Mouse (Mus musculus): ENCODE results near the gene Scamp1. TPM values are rescaled to one million over a fixed set of nuclear protein-coding genes. Genes with fewer than 3 reads are reported as not detected.
A peak's percentile ranks its signal among the peaks of the same experiment; 100 is the strongest.

Scamp1 gene
- polyA plus RNA-seq, 1 experiment: 15.8 TPM

GRCm38 (mm10) chr13:94185631-94186030 is 100.0 kb downstream of the Scamp1 start:
- Histone ChIP-seq H3K4me3 (replicated peaks; ENCODE audit: control insufficient read depth, low read depth, low read length) (no peak overlapping the region), H3K4me1 (ENCODE audit: control insufficient read depth, insufficient read depth, low read length) (no peaks in the 10 kb centered on the region; the same call in 1 of the 2 replicates), H3K27ac (ENCODE audit: control insufficient read depth, insufficient read depth, low read depth, low read length, poor library complexity) (no peak overlapping the region)
- TF ChIP-seq CTCF (IDR thresholded peaks at IDR 0.05; ENCODE audit: control insufficient read depth, insufficient read depth, low read length): no peak
- TF ChIP-seq POLR2A (IDR thresholded peaks at IDR 0.05; ENCODE audit: borderline replicate concordance, control insufficient read depth, low read depth, low read length): no peak
- WGBS: 77% methylated on average over 5 of the region's 6 CpGs

- H3K4me1 ChIP-seq (ENCODE audit: control insufficient read depth, insufficient read depth, low read length): no peaks in the 10 kb centered on the region; the same call in 1 of the 2 replicates
- 50% methylated on average over 10 of the region's 10 CpGs for WGBS
- no peak overlapping the region for H3K27ac ChIP-seq (ENCODE audit: control insufficient read depth, insufficient read depth, low read depth, low read length, poor library complexity)
- H3K4me3 ChIP-seq (replicated peaks; ENCODE audit: control insufficient read depth, low read depth, low read length): no peak overlapping the region
- TF ChIP-seq POLR2A (IDR thresholded peaks at IDR 0.05; ENCODE audit: borderline replicate concordance, control insufficient read depth, low read depth, low read length): no peak
- TF ChIP-seq CTCF (IDR thresholded peaks at IDR 0.05; ENCODE audit: control insufficient read depth, insufficient read depth, low read length): no peak
Observed at GRCm38 (mm10) chr13:94184726-94185456, 100.8 kb downstream of the Scamp1 start.

DNA sequence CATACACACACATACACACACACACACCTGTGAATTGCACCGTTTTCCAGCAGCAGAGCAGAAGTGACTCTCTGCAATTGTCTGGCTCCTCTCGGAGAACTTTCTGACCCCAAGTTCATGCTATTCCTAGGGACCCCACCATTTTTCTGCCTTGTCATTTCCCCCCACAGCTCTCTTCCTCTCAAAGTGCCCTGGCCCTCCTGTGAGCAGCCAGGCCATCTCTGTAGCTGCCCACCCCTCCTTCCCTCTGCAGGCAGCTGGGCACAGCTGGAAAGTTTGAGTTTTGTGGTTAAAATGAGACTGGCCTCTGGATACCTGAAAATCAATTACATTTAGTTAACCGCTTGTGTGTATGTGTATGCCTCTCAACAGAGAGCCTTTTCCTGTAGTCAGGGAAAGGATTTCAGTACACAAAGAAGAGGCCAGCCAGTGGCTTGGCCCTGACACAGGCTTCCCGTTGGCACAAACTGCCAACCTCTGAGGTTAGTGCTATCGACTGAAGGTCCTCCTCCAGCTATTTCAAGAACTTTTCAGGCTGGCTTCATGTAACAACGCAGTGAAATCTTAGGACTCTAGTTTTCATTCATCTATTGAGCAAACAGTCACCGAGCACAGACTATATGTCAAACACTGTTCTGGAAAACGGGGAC is 102.2 kb downstream of the Scamp1 start:
- WGBS: 11% methylated on average over 8 of the region's 8 CpGs
- no peak overlapping the region for H3K27ac ChIP-seq (ENCODE audit: control insufficient read depth, insufficient read depth, low read depth, low read length, poor library complexity)
- H3K4me3 ChIP-seq (replicated peaks; ENCODE audit: control insufficient read depth, low read depth, low read length): no peak overlapping the region
- no peaks in the 10 kb centered on the region; the same call in 1 of the 2 replicates for H3K4me1 ChIP-seq (ENCODE audit: control insufficient read depth, insufficient read depth, low read length)
- TF ChIP-seq POLR2A (IDR thresholded peaks at IDR 0.05; ENCODE audit: borderline replicate concordance, control insufficient read depth, low read depth, low read length) (no peak), CTCF (IDR thresholded peaks at IDR 0.05; ENCODE audit: control insufficient read depth, insufficient read depth, low read length) (no peak)

- Histone ChIP-seq H3K4me3 (replicated peaks; ENCODE audit: control insufficient read depth, low read depth, low read length) (no peak overlapping the region), H3K4me1 (ENCODE audit: control insufficient read depth, insufficient read depth, low read length) (no peaks in the 10 kb centered on the region; the same call in 1 of the 2 replicates), H3K27ac (ENCODE audit: control insufficient read depth, insufficient read depth, low read depth, low read length, poor library complexity) (no peak overlapping the region)
- TF ChIP-seq POLR2A (IDR thresholded peaks at IDR 0.05; ENCODE audit: borderline replicate concordance, control insufficient read depth, low read depth, low read length) (no peak), CTCF (IDR thresholded peaks at IDR 0.05; ENCODE audit: control insufficient read depth, insufficient read depth, low read length) (no peak)
- 90% methylated on average over 5 of the region's 5 CpGs for WGBS
Observed at GRCm38 (mm10) chr13:94182026-94182425, 103.6 kb downstream of the Scamp1 start.

DNA sequence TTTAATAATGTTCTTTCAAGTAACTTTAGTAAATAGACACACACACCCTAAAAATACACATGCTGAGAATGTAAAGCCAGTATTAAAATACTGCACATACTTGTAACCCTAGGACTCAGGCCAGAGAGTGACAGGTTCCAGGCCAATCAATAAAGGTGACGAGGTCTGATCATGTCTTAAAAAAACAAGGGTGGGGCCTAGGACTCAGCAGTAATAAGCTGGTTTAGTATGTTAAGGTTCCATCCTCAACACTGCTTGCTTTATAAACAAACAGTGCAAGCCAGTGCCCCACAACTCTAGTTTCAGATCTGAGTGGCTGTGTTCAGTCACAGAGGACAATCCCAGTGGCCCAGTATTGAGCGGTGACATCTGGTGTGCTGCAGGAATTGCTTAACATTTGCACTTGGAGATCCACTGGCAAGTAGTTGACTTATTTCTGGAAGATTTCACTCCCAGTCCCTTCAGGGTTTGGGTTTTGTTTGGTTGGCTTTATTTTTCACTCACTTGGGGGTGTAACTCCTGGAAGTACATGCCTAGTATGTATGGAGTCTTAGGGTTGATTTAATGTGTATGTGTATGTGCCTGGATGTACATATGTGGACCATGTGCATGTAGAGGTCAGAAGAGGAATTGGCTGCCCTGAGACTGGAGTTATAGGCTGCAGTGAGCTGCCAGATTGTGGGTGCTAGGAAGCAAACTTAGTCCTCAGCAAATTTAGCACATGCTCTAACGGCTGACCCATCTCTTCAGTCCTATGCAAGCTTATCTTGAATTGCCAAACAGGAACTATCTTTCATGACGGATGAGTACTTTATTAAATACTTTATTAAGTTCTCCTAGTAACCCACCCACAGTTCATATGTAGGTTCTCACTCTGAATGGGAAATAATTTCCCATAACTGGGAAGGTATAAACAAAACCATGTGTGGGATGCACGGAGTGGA is 104.9 kb downstream of the Scamp1 start:
- no peaks in the 10 kb centered on the region; the same call in 1 of the 2 replicates for H3K4me1 ChIP-seq (ENCODE audit: control insufficient read depth, insufficient read depth, low read length)
- 57% methylated on average over 5 of the region's 5 CpGs for WGBS
- no peak overlapping the region for H3K27ac ChIP-seq (ENCODE audit: control insufficient read depth, insufficient read depth, low read depth, low read length, poor library complexity)
- no peak overlapping the region for H3K4me3 ChIP-seq (replicated peaks; ENCODE audit: control insufficient read depth, low read depth, low read length)
- TF ChIP-seq CTCF (IDR thresholded peaks at IDR 0.05; ENCODE audit: control insufficient read depth, insufficient read depth, low read length) (no peak), POLR2A (IDR thresholded peaks at IDR 0.05; ENCODE audit: borderline replicate concordance, control insufficient read depth, low read depth, low read length) (no peak)

- Histone ChIP-seq H3K4me3 (replicated peaks; ENCODE audit: control insufficient read depth, low read depth, low read length) (no peak overlapping the region), H3K27ac (ENCODE audit: control insufficient read depth, insufficient read depth, low read depth, low read length, poor library complexity) (no peak overlapping the region), H3K4me1 (ENCODE audit: control insufficient read depth, insufficient read depth, low read length) (no peaks in the 10 kb centered on the region; the same call in 1 of the 2 replicates)
- 75% methylated on average over 11 of the region's 11 CpGs for WGBS
- no peak for TF ChIP-seq POLR2A (IDR thresholded peaks at IDR 0.05; ENCODE audit: borderline replicate concordance, control insufficient read depth, low read depth, low read length)
- TF ChIP-seq CTCF (IDR thresholded peaks at IDR 0.05; ENCODE audit: control insufficient read depth, insufficient read depth, low read length): no peak
Observed at GRCm38 (mm10) chr13:94178401-94179040, 107.1 kb downstream of the Scamp1 start.

GRCm38 (mm10) chr13:94177148-94177547 is 108.5 kb downstream of the Scamp1 start:
- no peak overlapping the region for H3K27ac ChIP-seq (ENCODE audit: control insufficient read depth, insufficient read depth, low read depth, low read length, poor library complexity)
- H3K4me3 ChIP-seq (replicated peaks; ENCODE audit: control insufficient read depth, low read depth, low read length): peak overlapping the region; percentile 7
- peaks cover 2% of the 10 kb centered on the region for H3K4me1 ChIP-seq (ENCODE audit: control insufficient read depth, insufficient read depth, low read length)

More at GRCm38 (mm10) chr13:94177148-94177547, 108.5 kb downstream of the Scamp1 start:
- TF ChIP-seq POLR2A (IDR thresholded peaks at IDR 0.05; ENCODE audit: borderline replicate concordance, control insufficient read depth, low read depth, low read length): no peak
- peak; percentile 66 for TF ChIP-seq CTCF (IDR thresholded peaks at IDR 0.05; ENCODE audit: control insufficient read depth, insufficient read depth, low read length)
- 34% methylated on average over 7 of the region's 7 CpGs for WGBS
